Mouse (Mus musculus): ENCODE results near the gene Ikzf1.

Gene Ikzf1

GRCm38 (mm10) chr11:11808820-11809403 is 124.1 kb downstream of the Ikzf1 start, which contains the start of gene Fignl1:
Gene Fignl1 (minus strand): TSS chr11:11808962.
- DNase-seq (ENCODE audit: low spot score in 2 of 2), result peak; percentile 94 to 96

DNA sequence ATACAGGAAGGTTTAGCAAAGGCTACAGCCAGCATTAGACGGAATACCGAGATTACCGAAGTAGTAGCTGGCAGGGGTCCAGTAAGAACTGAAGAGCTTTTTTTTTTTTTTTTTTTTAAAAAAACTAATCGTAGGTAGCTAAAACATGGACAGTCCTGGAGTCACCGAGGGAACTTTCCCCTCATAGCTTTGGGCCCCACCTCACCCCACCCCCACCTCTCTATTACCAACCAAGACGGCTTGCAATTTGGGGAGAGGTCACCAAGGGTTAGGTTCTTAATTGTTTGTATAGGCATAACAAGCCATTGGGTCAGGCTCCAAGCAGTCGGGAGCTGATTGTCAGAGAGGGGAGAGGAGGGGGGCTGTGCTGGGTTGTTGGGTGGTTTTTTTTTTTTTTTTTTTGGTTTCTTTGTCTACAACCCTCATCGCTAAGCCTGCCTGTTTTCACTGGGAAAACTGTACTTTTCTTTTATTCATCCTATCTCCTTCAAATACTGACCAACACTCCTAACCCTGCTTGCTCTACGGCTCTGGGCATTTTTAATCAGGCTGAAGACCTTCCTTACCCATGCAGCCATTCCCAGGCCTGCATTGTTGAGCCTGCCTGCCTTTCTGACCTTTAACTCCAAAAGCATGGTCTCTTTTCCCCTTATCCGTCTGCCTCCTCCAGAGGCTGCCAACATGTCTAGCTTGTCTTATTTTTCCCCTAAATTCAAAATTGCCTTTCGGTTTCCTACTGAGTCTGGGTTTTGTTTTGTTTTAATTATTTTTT is 124.8 kb downstream of the Ikzf1 start:
- no peak for DNase-seq (ENCODE audit: low spot score in 2 of 2)

- peak; percentile 84 to 88 for DNase-seq (ENCODE audit: low spot score in 2 of 2)
Measured at GRCm38 (mm10) chr11:11811906-11812480, 127.2 kb downstream of the Ikzf1 start.

- no peak for DNase-seq (ENCODE audit: low spot score in 2 of 2)
Measured at GRCm38 (mm10) chr11:11815737-11816136, 130.9 kb downstream of the Ikzf1 start.

GRCm38 (mm10) chr11:11818797-11819196 is 134.0 kb downstream of the Ikzf1 start:
- no peak for DNase-seq (ENCODE audit: low spot score in 2 of 2)

DNA sequence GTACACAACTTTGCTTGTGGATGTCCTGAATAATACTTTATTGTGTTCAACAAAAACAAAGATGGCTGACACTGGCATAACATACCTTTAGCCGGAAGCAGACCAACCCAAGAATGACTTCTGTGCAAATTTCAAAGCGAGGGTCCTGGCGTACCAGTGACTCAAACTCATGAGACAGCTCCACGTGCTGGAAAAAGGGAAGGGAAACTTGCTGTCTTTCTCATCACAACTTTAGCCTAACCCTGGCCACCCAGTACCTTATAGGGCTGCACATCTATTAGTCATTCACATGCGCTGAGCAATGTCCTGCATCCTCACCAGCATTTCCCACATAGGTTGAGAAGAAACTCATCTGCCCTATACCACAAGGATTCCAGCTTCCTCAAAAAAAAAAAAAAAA is 134.4 kb downstream of the Ikzf1 start:
- no peak for DNase-seq (ENCODE audit: low spot score in 2 of 2)

- DNase-seq (ENCODE audit: low spot score in 2 of 2), result peak; percentile 88 to 89
Measured at GRCm38 (mm10) chr11:11820251-11820650, 135.4 kb downstream of the Ikzf1 start.

DNA sequence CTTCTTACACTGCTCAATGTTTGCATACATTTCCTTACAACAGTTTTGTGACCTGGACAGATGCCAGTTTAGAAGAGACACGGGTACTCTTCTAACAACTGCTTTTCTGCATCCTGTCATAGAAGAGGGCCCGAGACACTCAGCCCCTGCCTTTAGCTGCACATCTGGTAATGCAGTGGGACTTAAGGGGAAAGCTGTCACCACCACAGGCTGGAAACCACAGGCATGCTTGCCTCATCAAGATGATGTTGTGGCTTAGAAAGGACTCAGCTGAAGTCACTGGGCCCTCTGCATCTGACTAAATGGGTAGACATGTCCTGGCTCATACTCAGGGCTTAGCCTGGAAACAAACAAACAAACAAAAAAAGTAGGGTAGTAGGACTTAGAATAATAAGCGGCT is 135.9 kb downstream of the Ikzf1 start:
- no peak for DNase-seq (ENCODE audit: low spot score in 2 of 2)

- peak; percentile 62 to 66 for DNase-seq (ENCODE audit: low spot score in 2 of 2)
Measured at GRCm38 (mm10) chr11:11821387-11821975, 136.7 kb downstream of the Ikzf1 start.

Measured in right cerebral cortex, postnatal 10 days (tissue).